Mouse (Mus musculus) ES-E14 (cell line): Measurements from ENCODE around the gene Cux1. TPM values are rescaled to one million over a fixed set of nuclear protein-coding genes. Genes with fewer than 3 reads are reported as not detected.

Experiments
- DNase-seq: peaks from one replicate; pipeline ENCODE4 v3.0.0-alpha.2; 2013; ENCODE audit warnings: low read depth, low spot score
- H3K27ac ChIP-seq: 2 replicates; pipeline ENCODE4 v1.5.1; 2012; ENCODE audit warnings: low read depth, mild to moderate bottlenecking, low read length, moderate library complexity, mixed read lengths; ENCODE audit not compliant: poor library complexity, insufficient read depth, severe bottlenecking
- H3K36me3 ChIP-seq: 2 replicates; pipeline ENCODE4 v1.6.1; 2012; ENCODE audit warnings: mild to moderate bottlenecking, low read length, moderate library complexity, mixed read lengths; ENCODE audit not compliant: control insufficient read depth, poor library complexity, insufficient read depth, severe bottlenecking
- H3K4me1 ChIP-seq, 2 experiments: fragments of 150-350 bp in 1 of 2; sonication (generic) in 1 of 2; 2 replicates each; pipeline ENCODE4 v1.6.1; 2012; ENCODE audit warnings: low read length in 2 of 2, mild to moderate bottlenecking in 1 of 2, mixed read lengths in 1 of 2; ENCODE audit not compliant: control insufficient read depth in 2 of 2, insufficient read depth in 2 of 2, poor library complexity in 1 of 2
- H3K4me3 ChIP-seq, 2 experiments: fragments of 150-350 bp in 1 of 2; sonication (generic) in 1 of 2; 2 replicates each; pipeline ENCODE4 v1.5.1; 2012; ENCODE audit warnings: low read length in 2 of 2, low read depth in 1 of 2, mild to moderate bottlenecking in 1 of 2, mixed read lengths in 1 of 2; ENCODE audit not compliant: insufficient read depth in 1 of 2, poor library complexity in 1 of 2, severe bottlenecking in 1 of 2
- H3K9ac ChIP-seq: 2 replicates; pipeline ENCODE4 v1.6.1; 2012; ENCODE audit warnings: low read depth, mild to moderate bottlenecking, low read length, mixed read lengths; ENCODE audit not compliant: poor library complexity, insufficient read depth, severe bottlenecking
- H3K9me3 ChIP-seq: fragments of 150-350 bp; sonication (generic); 2 replicates; pipeline ENCODE4 v1.6.1; 2012; ENCODE audit warnings: low read depth, mild to moderate bottlenecking, low read length; ENCODE audit not compliant: control insufficient read depth, insufficient read depth
- CHD2 ChIP-seq: IDR thresholded peaks from 2 replicates; pipeline ENCODE4 v1.6.1; 2014; ENCODE audit warnings: mild to moderate bottlenecking, low read depth, low read length, inconsistent platforms
- HCFC1 ChIP-seq: IDR thresholded peaks from 2 replicates; pipeline ENCODE4 v1.6.1; 2012; ENCODE audit warnings: low read length, inconsistent platforms, borderline replicate concordance; ENCODE audit not compliant: insufficient read depth
- MAFK ChIP-seq: IDR thresholded peaks from 2 replicates; pipeline ENCODE4 v1.6.1; 2014; ENCODE audit warnings: mild to moderate bottlenecking, low read depth, low read length, inconsistent platforms; ENCODE audit not compliant: insufficient read depth
- ZC3H11A ChIP-seq: IDR thresholded peaks from 2 replicates; pipeline ENCODE4 v1.6.1; 2012; ENCODE audit warnings: low read depth, mild to moderate bottlenecking, inconsistent platforms, low read length, borderline replicate concordance
- ZNF384 ChIP-seq: IDR thresholded peaks from 2 replicates; pipeline ENCODE4 v1.6.1; 2012; ENCODE audit warnings: low read depth, low read length, inconsistent platforms
- in situ Hi-C, 2 experiments: fragments of 600-800 bp; cut with MboI; formaldehyde crosslinking; loops; one replicate each; pipeline ENCODE4 v1.15.1; 2025; ENCODE audit warnings: low sequenced_read_pairs in 2 of 2, inconsistent platforms in 1 of 2; ENCODE audit not compliant: unreplicated experiment in 2 of 2
- total RNA-seq: library from RNA; depleted of rRNA; stranded (reverse); fragments of 300-350 nt; gene quantifications from 2 replicates; pipeline ENCODE4 v1.2.3, GENCODE M21; 2012

Gene Cux1
- total RNA-seq, 1 experiment, result 23.6 TPM

GRCm38 (mm10) chr5:136335681-136336080, 231.6 kb downstream of the Cux1 start:
- Histone ChIP-seq H3K9ac (no peak overlapping the region), H3K4me1 (no peaks in the 10 kb centered on the region), H3K36me3 (peaks cover 10% of the 10 kb centered on the region; the same call in 1 of the 2 replicates), H3K9me3 (no peaks in the 10 kb centered on the region), H3K4me3 (no peak overlapping the region), H3K27ac (no peak overlapping the region; the same call in 1 of the 2 replicates)
- DNase-seq, result no peak
- TF ChIP-seq MAFK (no peak), HCFC1 (no peak), CHD2 (no peak), ZC3H11A (no peak), ZNF384 (no peak)
- in situ Hi-C loops, result no loop called here

GRCm38 (mm10) chr5:136334780-136335179, 232.5 kb downstream of the Cux1 start:
- no peak for DNase-seq
- H3K4me1 ChIP-seq, result no peaks in the 10 kb centered on the region
- H3K9ac ChIP-seq, result no peak overlapping the region
- no peaks in the 10 kb centered on the region for H3K9me3 ChIP-seq
- no peak overlapping the region for H3K27ac ChIP-seq
- H3K36me3 ChIP-seq, result peaks cover 10% of the 10 kb centered on the region; the same call in 1 of the 2 replicates
- in situ Hi-C loops, result no loop called here
- no peak overlapping the region for H3K4me3 ChIP-seq
- TF ChIP-seq CHD2 (no peak), ZNF384 (no peak), ZC3H11A (no peak), MAFK (no peak), HCFC1 (no peak)

GRCm38 (mm10) chr5:136334051-136334450, 233.2 kb downstream of the Cux1 start:
- H3K4me3 ChIP-seq, result no peak overlapping the region
- no peak overlapping the region for H3K27ac ChIP-seq
- TF ChIP-seq HCFC1, result no peak
- H3K36me3 ChIP-seq, result peaks cover 10% of the 10 kb centered on the region; the same call in 1 of the 2 replicates
- in situ Hi-C loops, result no loop called here
- no peak for DNase-seq
- H3K9ac ChIP-seq, result no peak overlapping the region
- no peaks in the 10 kb centered on the region for H3K9me3 ChIP-seq
- no peaks in the 10 kb centered on the region for H3K4me1 ChIP-seq

GRCm38 (mm10) chr5:136332786-136333462, 234.4 kb downstream of the Cux1 start:
- H3K9ac ChIP-seq, result no peak overlapping the region
- in situ Hi-C loops, result no loop called here
- TF ChIP-seq ZNF384, result no peak
- no peak for TF ChIP-seq MAFK
- TF ChIP-seq HCFC1, result no peak
- TF ChIP-seq ZC3H11A, result no peak
- TF ChIP-seq CHD2, result no peak
- H3K27ac ChIP-seq, result no peak overlapping the region
- no peak for DNase-seq
- peaks cover 8% of the 10 kb centered on the region; the same call in 1 of the 2 replicates for H3K36me3 ChIP-seq
- no peaks in the 10 kb centered on the region for H3K4me1 ChIP-seq
- H3K4me3 ChIP-seq, result no peak overlapping the region
- no peaks in the 10 kb centered on the region for H3K9me3 ChIP-seq

- Histone ChIP-seq H3K27ac (no peak overlapping the region), H3K9ac (no peak overlapping the region), H3K9me3 (no peaks in the 10 kb centered on the region), H3K4me1 (no peaks in the 10 kb centered on the region), H3K36me3 (peaks cover 13% of the 10 kb centered on the region), H3K4me3 (no peak overlapping the region)
- in situ Hi-C loops, result no loop called here
- no peak for TF ChIP-seq MAFK
- no peak for TF ChIP-seq ZNF384
- TF ChIP-seq HCFC1, result no peak
- no peak for TF ChIP-seq ZC3H11A
- no peak for TF ChIP-seq CHD2
- no peak for DNase-seq
Observed at GRCm38 (mm10) chr5:136327736-136328135, 239.6 kb downstream of the Cux1 start.
